23 mouse cellular contexts compared by ENCODE assay signal in genomic region chr4:46562037-46562436, GRCm38 (mm10).
"Had no signal": no experiment of that assay in that cellular context is flagged by ENCODE, and none has a peak within 500 bp of the region (broad histone marks: within the 10 kb centered on the region; RNA-seq: fewer than 3 reads in every experiment).

No protein-coding gene starts in this region.

- DNase-seq: gastrocnemius, adult 2 months; gastrocnemius, postnatal 10 days; gastrocnemius, postnatal 25 days; heart, postnatal 10 days; heart, postnatal 36 days; kidney, adult 18-20 months; kidney, adult 9 months; kidney, postnatal 25 days; kidney, postnatal 4 days; left cerebral cortex, postnatal 4 days had no signal

- H3K27me3 ChIP-seq: hindbrain, embryonic 12.5 days; intestine, embryonic 15.5 days; kidney, embryonic 15.5 days; limb, embryonic 13.5 days; limb, embryonic 15.5 days; liver, embryonic 12.5 days had no signal

- H3K4me1 ChIP-seq: hindbrain, embryonic 12.5 days; limb, embryonic 13.5 days had no signal

- H3K36me3 ChIP-seq: heart, embryonic 10.5 days; heart, embryonic 12.5 days; hindbrain, embryonic 10.5 days; hindbrain, embryonic 12.5 days; intestine, embryonic 15.5 days; kidney, embryonic 15.5 days; limb, embryonic 13.5 days; limb, embryonic 15.5 days; liver, embryonic 12.5 days had no signal

- H3K9me3 ChIP-seq: heart, embryonic 10.5 days; heart, embryonic 12.5 days; hindbrain, embryonic 10.5 days; hindbrain, embryonic 12.5 days; intestine, embryonic 15.5 days; kidney, embryonic 15.5 days; limb, embryonic 13.5 days; limb, embryonic 15.5 days; liver, embryonic 12.5 days had no signal

- H3K4me3 ChIP-seq: gastrocnemius, adult 2 months; heart, embryonic 10.5 days; heart, embryonic 12.5 days; hindbrain, embryonic 10.5 days; hindbrain, embryonic 12.5 days; intestine, embryonic 15.5 days; kidney, embryonic 15.5 days; layer of hippocampus, adult 2 months; limb, embryonic 13.5 days; limb, embryonic 15.5 days; liver, embryonic 12.5 days had no signal

- H3K9ac ChIP-seq: heart, embryonic 12.5 days; hindbrain, embryonic 12.5 days; hindbrain, embryonic 14.5 days; intestine, embryonic 15.5 days; kidney, embryonic 15.5 days; limb, embryonic 13.5 days; limb, embryonic 15.5 days; liver, embryonic 12.5 days; liver, embryonic 14.5 days had no signal

- H3K4me2 ChIP-seq: heart, embryonic 12.5 days; hindbrain, embryonic 12.5 days; hindbrain, embryonic 14.5 days; intestine, embryonic 15.5 days; kidney, embryonic 15.5 days; limb, embryonic 13.5 days; limb, embryonic 15.5 days; liver, embryonic 12.5 days had no signal

- H3K27ac ChIP-seq: gastrocnemius, adult 2 months; heart, embryonic 10.5 days; hindbrain, embryonic 10.5 days; hindbrain, embryonic 12.5 days; hindbrain, embryonic 14.5 days; intestine, embryonic 15.5 days; kidney, embryonic 15.5 days; kidney, postnatal 0 days; layer of hippocampus, adult 2 months; limb, embryonic 13.5 days; limb, embryonic 15.5 days; liver, embryonic 12.5 days; liver, embryonic 14.5 days had no signal
